Mouse (Mus musculus) CD4-positive naive resting alpha-beta T cell, adult 57 days (primary cell): ENCODE results near the gene Ubxn6. TPM values are rescaled to one million over a fixed set of nuclear protein-coding genes. Genes with fewer than 3 reads are reported as not detected.

Experiments used
- total RNA-seq: library from RNA; stranded (reverse); gene quantifications from one replicate; pipeline ENCODE4 v1.2.4, GENCODE M21; 2023

The Ubxn6 gene
- total RNA-seq, result 74.7 TPM

DNA sequence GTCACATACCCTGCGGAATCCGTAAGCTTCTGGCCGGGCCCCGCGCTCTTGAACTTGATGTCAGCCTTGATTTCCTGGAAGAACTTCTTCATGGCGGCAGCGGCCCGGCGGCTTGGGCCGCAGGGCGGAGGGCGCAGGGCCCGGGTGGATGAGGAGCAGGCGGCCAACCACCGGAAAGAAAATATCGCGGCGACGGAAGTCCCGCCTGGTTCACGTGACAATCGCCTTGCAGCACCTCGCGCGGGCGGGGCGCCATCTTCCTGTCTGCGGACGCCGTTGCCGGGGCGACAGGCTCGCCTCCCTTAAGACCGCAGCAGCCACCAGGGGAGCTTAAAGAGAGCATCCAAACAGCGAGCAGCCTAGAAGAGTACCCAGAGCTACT lies at the start of gene Ubxn6:
TSS of gene Ubxn6 (minus strand) at position 202 of the 382 bp plus-strand sequence.

GRCm38 (mm10) chr17:56121826-56122225 lies 47.0 kb upstream of the Ubxn6 start, which contains the start of gene Lrg1:
Gene Lrg1 (minus strand): TSS chr17:56122001.

GRCm38 (mm10) chr17:56117251-56117710 lies 42.5 kb upstream of the Ubxn6 start, which contains the start of gene Plin5:
Gene Plin5 (minus strand): TSS chr17:56117596.

DNA sequence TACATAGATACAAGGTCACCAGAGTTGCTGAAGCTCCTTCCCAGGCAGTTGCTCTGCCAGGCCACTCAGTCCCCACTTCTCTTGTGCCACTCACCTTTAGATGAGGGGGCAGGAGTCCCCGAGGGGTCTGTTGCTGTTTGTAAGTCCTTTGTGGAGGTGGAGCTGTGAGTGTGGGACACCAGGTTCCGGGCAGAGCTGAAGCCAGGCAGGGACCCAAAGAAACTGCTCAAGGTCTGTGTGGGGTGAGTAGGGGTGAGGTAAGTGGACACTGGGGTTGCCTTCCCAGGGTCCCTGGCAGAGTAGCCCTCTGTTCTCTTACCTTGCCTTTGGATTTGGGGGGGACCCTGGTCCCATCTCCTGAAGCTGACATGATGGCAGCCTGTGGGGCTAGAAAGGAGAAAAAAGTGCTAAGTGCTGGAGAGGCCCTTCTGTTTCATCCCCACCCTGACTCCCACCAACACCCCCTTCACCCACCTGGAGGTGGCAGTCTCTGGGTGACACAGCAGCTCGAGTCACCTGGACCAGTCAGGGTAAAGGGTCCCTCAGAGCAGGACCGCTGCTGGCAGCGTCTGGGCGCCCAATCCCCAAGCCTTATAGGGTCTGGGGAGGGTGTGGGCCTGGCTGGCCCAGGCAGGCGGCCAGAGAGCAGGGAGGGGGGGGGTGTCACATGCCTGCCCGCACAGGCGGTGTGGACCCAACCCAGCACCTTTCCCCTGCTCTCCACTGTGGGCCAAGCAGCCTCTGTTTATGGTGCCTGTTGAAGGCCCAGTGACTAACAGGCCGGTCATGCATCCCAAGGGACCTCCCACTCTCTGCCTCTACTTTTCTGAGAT lies 34.6 kb upstream of the Ubxn6 start, which contains the start of gene Plin4:
TSS of gene Plin4 (minus strand) at position 585 of the 833 bp plus-strand sequence.

DNA sequence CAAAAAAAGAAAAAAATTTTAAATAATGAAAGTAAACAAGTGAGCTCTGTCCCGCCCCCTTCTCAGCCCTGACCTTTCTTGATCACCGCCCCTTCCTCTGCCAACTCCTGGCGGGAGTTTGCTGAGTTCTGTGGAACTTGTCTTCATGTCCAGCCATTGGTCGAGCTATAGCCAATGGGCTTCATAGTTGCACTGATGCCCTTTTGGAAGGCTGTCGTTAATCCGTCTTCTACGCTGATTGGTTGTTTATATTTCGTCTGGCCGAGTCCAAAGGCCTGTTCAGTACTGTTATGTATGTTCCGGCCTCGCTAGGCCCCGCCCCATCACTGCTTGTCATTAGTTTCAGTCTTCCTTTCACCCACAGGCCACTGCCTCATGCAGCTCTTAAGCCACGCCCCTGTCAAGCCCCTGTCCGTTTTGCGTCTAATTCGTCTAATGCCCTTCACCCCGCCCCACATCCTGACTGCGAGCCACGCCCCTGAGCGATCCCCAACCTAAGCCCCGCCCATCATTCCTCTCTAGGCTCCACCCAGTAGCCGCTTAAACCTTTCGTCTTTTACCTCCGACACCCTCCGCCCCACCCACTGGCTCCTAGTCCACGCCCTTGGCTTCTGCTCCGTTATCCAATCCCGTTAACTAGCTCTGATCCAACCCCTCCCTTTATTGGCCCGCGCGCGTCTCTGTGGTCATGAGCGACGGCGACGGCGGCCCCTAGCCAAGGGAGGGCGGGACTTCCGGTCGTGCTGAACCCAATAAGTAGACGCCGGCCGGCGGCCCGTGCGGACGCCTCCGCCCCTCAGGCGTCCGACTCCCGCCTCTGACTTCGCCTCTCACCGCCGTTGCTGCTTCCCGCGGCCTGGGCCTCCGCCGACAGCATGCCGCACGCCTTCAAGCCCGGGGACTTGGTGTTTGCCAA lies 4.3 kb upstream of the Ubxn6 start, which contains the start of gene Hdgfl2:
TSS of gene Hdgfl2 (plus strand) at position 755 of the 916 bp plus-strand sequence.

GRCm38 (mm10) chr17:56040030-56040856 lies 34.6 kb downstream of the Ubxn6 start, which contains the start of gene Chaf1a:
Gene Chaf1a (plus strand): TSS chr17:56040439.

GRCm38 (mm10) chr17:56036176-56036900 lies 38.5 kb downstream of the Ubxn6 start, which contains the start of gene Sh3gl1:
Gene Sh3gl1 (minus strand): TSS chr17:56036635.

Other genes starting within 250 kb of the Ubxn6 start
- gene Zfp119a, start 196.1 kb downstream of the Ubxn6 start, total RNA-seq, result 16.2 TPM
- 23.3 TPM for gene Zfp959, start 182.9 kb downstream of the Ubxn6 start, total RNA-seq
- 5.2 TPM for gene Zfp119b, start 125.5 kb downstream of the Ubxn6 start, total RNA-seq
- 0.50 TPM for gene Ebi3, start 122.4 kb downstream of the Ubxn6 start, total RNA-seq
- 46.4 TPM for gene Yju2, start 115.9 kb downstream of the Ubxn6 start, total RNA-seq
- 2.5 TPM for gene Shd, start 104.6 kb downstream of the Ubxn6 start, total RNA-seq
- not detected for gene Fsd1, start 88.5 kb downstream of the Ubxn6 start, total RNA-seq
- gene Stap2, start 69.4 kb downstream of the Ubxn6 start, total RNA-seq, result 0.53 TPM
- gene Mpnd, start 69.3 kb downstream of the Ubxn6 start, total RNA-seq, result 58.2 TPM
- gene Sh3gl1, start 38.4 kb downstream of the Ubxn6 start, total RNA-seq, result 129 TPM
- gene Chaf1a, start 34.6 kb downstream of the Ubxn6 start, total RNA-seq, result 1.4 TPM
- gene Hdgfl2, start 4.6 kb upstream of the Ubxn6 start, total RNA-seq, result 124 TPM
- gene Plin4, start 34.8 kb upstream of the Ubxn6 start, total RNA-seq, result not detected
- not detected for gene Plin5, start 42.6 kb upstream of the Ubxn6 start, total RNA-seq
- gene Lrg1, start 47.0 kb upstream of the Ubxn6 start, total RNA-seq, result not detected
- 0.24 TPM for gene Sema6b, start 65.3 kb upstream of the Ubxn6 start, total RNA-seq
- gene Tnfaip8l1, start 87.4 kb upstream of the Ubxn6 start, total RNA-seq, result 17.3 TPM
- gene Mydgf, start 108.9 kb upstream of the Ubxn6 start, total RNA-seq, result 50.6 TPM
- 48.0 TPM for gene Dpp9, start 143.9 kb upstream of the Ubxn6 start, total RNA-seq
- gene Fem1a, start 181.8 kb upstream of the Ubxn6 start, total RNA-seq, result 22.6 TPM
- 10.6 TPM for gene Ticam1, start 201.8 kb upstream of the Ubxn6 start, total RNA-seq
- 10.9 TPM for gene Plin3, start 217.8 kb upstream of the Ubxn6 start, total RNA-seq
- not detected for gene Arrdc5, start 225.3 kb upstream of the Ubxn6 start, total RNA-seq
- 3.9 TPM for gene Uhrf1, start 228.3 kb upstream of the Ubxn6 start, total RNA-seq